Mouse (Mus musculus): Measurements from ENCODE around the gene Gm17521.
"Not testable (repeated sequence)": the region's sequence is repeated elsewhere in the genome, so short reads cannot be mapped to it uniquely, and the experiment has no call there.

Gene Gm17521

DNA sequence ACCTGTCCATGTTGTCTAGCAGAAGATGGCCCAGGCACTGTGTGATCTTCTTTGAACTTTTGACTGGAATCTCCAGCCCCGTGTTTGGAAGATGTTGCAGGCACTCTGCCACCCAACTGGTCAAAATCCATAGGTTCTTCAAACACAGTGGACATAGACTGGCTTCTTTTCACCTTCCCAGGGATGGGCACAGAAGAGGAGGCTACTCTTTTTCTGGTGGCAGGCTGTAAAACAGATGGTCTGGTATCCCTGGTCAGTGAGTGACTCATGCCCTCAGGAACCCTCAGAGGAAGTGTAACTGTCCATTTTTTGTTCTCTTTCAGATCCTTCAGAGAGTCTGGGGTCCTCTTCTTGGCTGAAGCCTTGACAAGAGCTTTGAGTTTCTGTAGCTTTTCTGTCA, at the start of gene Gm17521:
Gene Gm17521 (minus strand): TSS at position 101 of the 400 bp plus-strand sequence.
- not testable (repeated sequence) for DNase-seq (ENCODE audit: low spot score)

DNA sequence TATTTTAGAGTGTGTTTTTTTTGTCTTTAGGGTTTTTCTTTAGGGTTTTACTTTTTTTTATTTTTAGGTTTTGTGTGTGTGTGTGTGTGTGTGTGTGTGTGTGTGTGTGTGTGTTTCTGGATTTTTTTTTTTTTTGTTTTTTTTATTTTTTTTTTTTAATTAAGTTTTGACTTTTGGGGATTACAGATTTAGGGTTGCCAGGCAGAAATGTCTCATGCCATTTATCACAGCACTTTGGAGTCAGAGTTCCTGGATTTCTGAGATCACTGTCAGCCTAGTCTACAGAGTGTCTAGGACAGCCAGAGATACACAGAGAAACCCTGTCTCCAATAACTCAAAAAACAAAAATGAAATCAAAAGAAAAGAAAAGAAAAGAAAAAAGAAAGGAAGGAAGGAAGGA, 14.5 kb upstream of the Gm17521 start:
- DNase-seq (ENCODE audit: low spot score) = no peak

DNA sequence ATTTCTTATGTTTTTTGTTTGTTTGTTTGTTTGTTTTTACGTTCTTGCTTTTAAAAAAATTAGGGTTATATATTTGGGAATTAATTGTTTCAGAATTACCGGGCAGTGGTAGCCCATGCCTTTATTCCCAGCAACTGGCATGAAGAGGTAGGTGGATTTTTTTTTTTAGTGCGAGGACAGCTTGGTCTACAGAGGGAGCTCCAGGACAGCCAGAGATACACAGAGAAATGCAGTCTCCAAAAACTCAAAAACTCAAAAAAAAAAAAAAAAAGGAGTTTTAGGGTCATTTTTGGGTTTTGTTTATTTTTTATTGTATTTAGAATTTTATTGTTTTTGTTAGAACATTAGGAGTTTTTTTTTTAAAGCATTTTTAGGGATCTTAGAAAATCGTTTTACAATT, 14.0 kb upstream of the Gm17521 start:
- no peak for DNase-seq (ENCODE audit: low spot score)

Data from ovary, adult 18-20 months (tissue).